Mouse (Mus musculus): ENCODE measurements around the gene Alyref. TPM values are rescaled to one million over a fixed set of nuclear protein-coding genes. Genes with fewer than 3 reads are reported as not detected.

Alyref gene
- polyA plus RNA-seq, 1 experiment from 2014 or later: 333 TPM

DNA sequence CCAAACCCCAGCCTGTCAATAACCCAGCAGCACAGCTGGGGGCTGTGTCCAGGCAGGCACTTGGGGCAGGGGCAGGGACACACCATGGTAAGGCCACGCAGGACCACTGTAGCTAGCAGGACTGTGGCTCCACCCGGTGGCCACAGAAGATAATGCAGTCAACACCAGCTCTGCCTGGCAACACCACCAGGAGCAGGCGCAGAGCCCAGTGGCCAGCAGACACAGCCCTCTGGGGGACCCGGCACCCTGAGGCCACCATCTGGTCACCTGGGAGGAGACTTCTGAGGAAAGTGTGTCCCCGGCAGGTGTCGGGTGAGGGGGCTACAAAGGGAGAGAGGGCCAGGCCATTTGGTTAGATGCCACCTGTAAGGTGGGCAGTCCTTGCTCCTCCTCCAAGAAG lies 14.6 kb upstream of the Alyref start:
- no peak for ATAC-seq (replicated peaks; ENCODE audit: insufficient number of reproducible peaks, low FRiP score, low TSS enrichment)
- no peak overlapping the region for H3K4me3 ChIP-seq (ENCODE audit: low read depth, low read length)

GRCm38 (mm10) chr11:120610477-120611046 lies 12.4 kb upstream of the Alyref start:
- ATAC-seq (replicated peaks; ENCODE audit: insufficient number of reproducible peaks, low FRiP score, low TSS enrichment): no peak
- peaks cover 19% of the 10 kb centered on the region for H3K36me3 ChIP-seq (ENCODE audit: control insufficient read depth, insufficient read depth, low read length)
- H3K4me2 ChIP-seq: no peak overlapping the region
- 87% methylated on average over 9 of the region's 9 CpGs for WGBS (ENCODE audit: insufficient replicate concordance)
- no peak overlapping the region for H3K9ac ChIP-seq (ENCODE audit: low read depth, low read length)
- no peaks in the 10 kb centered on the region for H3K9me3 ChIP-seq (replicated peaks; ENCODE audit: control insufficient read depth, low read length)
- peaks cover 24% of the 10 kb centered on the region for H3K4me1 ChIP-seq (ENCODE audit: control insufficient read depth, insufficient read depth, low read length)
- no peak overlapping the region for H3K4me3 ChIP-seq (ENCODE audit: low read depth, low read length)
- H3K27me3 ChIP-seq (ENCODE audit: control insufficient read depth, insufficient read depth, low read length): peaks cover 3% of the 10 kb centered on the region; the same call in 1 of the 2 replicates
- no peak overlapping the region for H3K27ac ChIP-seq (ENCODE audit: low read depth, low read length)

More for the DNA sequence above, 14.6 kb upstream of the Alyref start:
- peaks cover 29% of the 10 kb centered on the region for H3K4me1 ChIP-seq (ENCODE audit: control insufficient read depth, insufficient read depth, low read length)
- no peak overlapping the region for H3K4me2 ChIP-seq
- 40% methylated on average over 6 of the region's 6 CpGs for WGBS (ENCODE audit: insufficient replicate concordance)
- H3K27me3 ChIP-seq (ENCODE audit: control insufficient read depth, insufficient read depth, low read length): peaks cover under 1% of the 10 kb centered on the region; the same call in 1 of the 2 replicates
- H3K9ac ChIP-seq (ENCODE audit: low read depth, low read length): no peak overlapping the region
- no peaks in the 10 kb centered on the region for H3K9me3 ChIP-seq (replicated peaks; ENCODE audit: control insufficient read depth, low read length)
- no peak overlapping the region for H3K27ac ChIP-seq (ENCODE audit: low read depth, low read length)
- peaks cover 19% of the 10 kb centered on the region for H3K36me3 ChIP-seq (ENCODE audit: control insufficient read depth, insufficient read depth, low read length)

DNA sequence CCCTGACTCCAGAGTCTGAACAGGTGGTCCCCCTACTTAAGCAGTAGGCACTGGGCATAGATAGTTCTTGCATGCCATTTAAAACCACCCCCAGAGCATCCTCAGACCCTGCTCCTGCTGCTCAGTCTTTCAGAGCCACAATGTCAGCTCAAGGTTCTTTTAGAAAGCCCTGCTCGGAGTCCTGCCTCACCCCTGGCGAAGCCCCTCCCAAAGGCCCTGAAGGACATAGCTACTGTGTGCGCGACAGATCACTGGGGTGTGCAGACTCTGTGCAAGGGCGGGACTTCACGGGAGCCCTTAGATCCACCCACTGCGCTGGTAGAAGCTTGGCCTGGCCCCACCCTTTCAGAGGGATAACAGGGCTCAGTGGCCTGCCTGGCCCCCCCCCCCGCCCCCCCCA lies 11.1 kb upstream of the Alyref start:
- H3K4me3 ChIP-seq (ENCODE audit: low read depth, low read length): peak overlapping the region; percentile 43; the same call in 1 of the 2 replicates
- peaks cover 24% of the 10 kb centered on the region for H3K4me1 ChIP-seq (ENCODE audit: control insufficient read depth, insufficient read depth, low read length)
- ATAC-seq (replicated peaks; ENCODE audit: insufficient number of reproducible peaks, low FRiP score, low TSS enrichment): peak; percentile 80
- H3K9ac ChIP-seq (ENCODE audit: low read depth, low read length): peak overlapping the region; percentile 74
- H3K27me3 ChIP-seq (ENCODE audit: control insufficient read depth, insufficient read depth, low read length): peaks cover 3% of the 10 kb centered on the region; the same call in 1 of the 2 replicates
- H3K27ac ChIP-seq (ENCODE audit: low read depth, low read length): peak overlapping the region; percentile 50; the same call in 1 of the 2 replicates
- WGBS (ENCODE audit: insufficient replicate concordance): 37% methylated on average over 7 of the region's 8 CpGs
- no peaks in the 10 kb centered on the region for H3K9me3 ChIP-seq (replicated peaks; ENCODE audit: control insufficient read depth, low read length)
- peak overlapping the region; percentile 87 for H3K4me2 ChIP-seq
- peaks cover 23% of the 10 kb centered on the region for H3K36me3 ChIP-seq (ENCODE audit: control insufficient read depth, insufficient read depth, low read length)

DNA sequence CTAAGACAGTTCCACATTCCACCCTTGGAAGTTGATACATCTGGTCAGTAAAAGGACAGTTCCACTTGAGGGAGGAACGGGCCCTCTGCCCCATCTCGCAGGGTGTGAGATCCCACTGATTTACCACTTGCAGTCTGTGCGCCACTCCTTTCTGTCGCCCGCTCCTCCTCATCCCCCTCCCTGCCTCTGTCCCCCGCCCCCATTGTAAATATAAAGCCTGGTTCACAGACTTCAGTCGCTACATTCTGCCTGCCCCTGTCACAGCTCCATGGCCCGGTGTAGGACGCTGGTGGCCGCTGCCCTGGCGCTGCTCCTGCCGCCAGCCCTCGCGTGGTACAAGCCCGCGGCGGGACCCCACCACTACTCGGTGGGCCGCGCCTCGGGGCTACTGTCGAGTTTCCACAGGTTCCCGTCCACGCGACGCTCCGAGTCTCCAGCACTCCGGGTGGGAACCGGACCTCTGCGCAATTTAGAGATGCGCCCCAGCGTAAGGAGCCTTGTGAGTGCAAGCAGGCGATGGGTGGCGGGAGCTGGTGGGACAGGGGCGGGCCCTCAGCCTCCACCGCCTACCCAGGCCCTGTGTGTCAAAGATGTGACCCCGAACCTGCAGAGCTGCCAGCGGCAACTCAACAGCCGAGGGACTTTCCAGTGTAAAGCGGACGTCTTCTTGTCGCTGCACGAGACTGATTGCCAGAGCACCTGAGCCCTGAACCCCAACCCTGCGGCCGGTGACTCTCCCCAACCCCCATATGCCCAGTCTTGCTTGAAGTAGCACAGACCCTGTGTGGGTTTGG lies 10.3 kb upstream of the Alyref start, which contains the start of gene Npb:
TSS of gene Npb (plus strand) at position 237 of the 794 bp plus-strand sequence.
- no peak for ATAC-seq (replicated peaks; ENCODE audit: insufficient number of reproducible peaks, low FRiP score, low TSS enrichment)
- Histone ChIP-seq H3K4me2 (peak within 1 kb of the TSS; percentile 87), H3K4me3 (ENCODE audit: low read depth, low read length) (peak within 1 kb of the TSS; percentile 43), H3K36me3 (ENCODE audit: control insufficient read depth, insufficient read depth, low read length) (peaks cover 23% of the 10 kb centered on the region), H3K27ac (ENCODE audit: low read depth, low read length) (peak within 1 kb of the TSS; percentile 50; the same call in 1 of the 2 replicates), H3K27me3 (ENCODE audit: control insufficient read depth, insufficient read depth, low read length) (peaks cover 3% of the 10 kb centered on the region; the same call in 1 of the 2 replicates), H3K9me3 (replicated peaks; ENCODE audit: control insufficient read depth, low read length) (no peaks in the 10 kb centered on the region), H3K9ac (ENCODE audit: low read depth, low read length) (peak within 1 kb of the TSS; percentile 74), H3K4me1 (ENCODE audit: control insufficient read depth, insufficient read depth, low read length) (peaks cover 24% of the 10 kb centered on the region)
- WGBS (ENCODE audit: insufficient replicate concordance): 4% methylated on average over 45 of the region's 45 CpGs

GRCm38 (mm10) chr11:120606764-120607163 lies 8.6 kb upstream of the Alyref start:
- no peak for ATAC-seq (replicated peaks; ENCODE audit: insufficient number of reproducible peaks, low FRiP score, low TSS enrichment)
- Histone ChIP-seq H3K27me3 (ENCODE audit: control insufficient read depth, insufficient read depth, low read length) (peaks cover 3% of the 10 kb centered on the region; the same call in 1 of the 2 replicates), H3K27ac (ENCODE audit: low read depth, low read length) (no peak overlapping the region), H3K9ac (ENCODE audit: low read depth, low read length) (no peak overlapping the region), H3K9me3 (replicated peaks; ENCODE audit: control insufficient read depth, low read length) (no peaks in the 10 kb centered on the region), H3K4me3 (ENCODE audit: low read depth, low read length) (no peak overlapping the region), H3K4me1 (ENCODE audit: control insufficient read depth, insufficient read depth, low read length) (peaks cover 24% of the 10 kb centered on the region), H3K36me3 (ENCODE audit: control insufficient read depth, insufficient read depth, low read length) (peaks cover 12% of the 10 kb centered on the region), H3K4me2 (no peak overlapping the region)
- WGBS (ENCODE audit: insufficient replicate concordance): 72% methylated on average over 4 of the region's 4 CpGs

DNA sequence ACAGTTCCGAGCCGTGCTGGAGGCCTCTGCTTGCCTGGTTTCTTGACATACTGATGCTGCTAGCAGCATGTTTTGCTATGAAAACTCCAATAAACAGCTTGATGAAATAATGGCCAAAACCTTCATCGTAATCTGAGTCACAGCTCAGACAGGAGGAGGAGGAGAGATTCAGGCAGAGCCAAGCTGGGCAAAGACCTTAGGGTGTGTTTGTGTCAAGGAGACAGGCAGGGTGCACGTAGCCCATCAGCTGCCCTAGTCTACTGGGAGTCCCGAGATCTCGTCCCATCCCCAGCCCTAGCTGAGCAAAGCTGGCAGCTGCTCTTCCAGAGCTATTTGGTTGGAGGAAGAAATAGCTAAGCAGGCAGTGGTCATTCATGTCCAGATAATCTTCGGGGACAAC lies 7.5 kb upstream of the Alyref start:
- H3K36me3 ChIP-seq (ENCODE audit: control insufficient read depth, insufficient read depth, low read length): peaks cover 8% of the 10 kb centered on the region
- H3K27me3 ChIP-seq (ENCODE audit: control insufficient read depth, insufficient read depth, low read length): peaks cover 3% of the 10 kb centered on the region; the same call in 1 of the 2 replicates
- H3K4me2 ChIP-seq: no peak overlapping the region
- H3K9me3 ChIP-seq (replicated peaks; ENCODE audit: control insufficient read depth, low read length): no peaks in the 10 kb centered on the region
- no peak for ATAC-seq (replicated peaks; ENCODE audit: insufficient number of reproducible peaks, low FRiP score, low TSS enrichment)
- H3K27ac ChIP-seq (ENCODE audit: low read depth, low read length): no peak overlapping the region
- H3K4me3 ChIP-seq (ENCODE audit: low read depth, low read length): no peak overlapping the region
- H3K4me1 ChIP-seq (ENCODE audit: control insufficient read depth, insufficient read depth, low read length): peaks cover 24% of the 10 kb centered on the region
- WGBS (ENCODE audit: insufficient replicate concordance): 89% methylated on average over 7 of the region's 7 CpGs
- H3K9ac ChIP-seq (ENCODE audit: low read depth, low read length): no peak overlapping the region

GRCm38 (mm10) chr11:120603545-120603944 lies 5.4 kb upstream of the Alyref start:
- H3K4me2 ChIP-seq: peak overlapping the region; percentile 22; the same call in 1 of the 2 replicates
- H3K9ac ChIP-seq (ENCODE audit: low read depth, low read length): no peak overlapping the region
- 80% methylated on average over 2 of the region's 2 CpGs for WGBS (ENCODE audit: insufficient replicate concordance)
- peaks cover 3% of the 10 kb centered on the region; the same call in 1 of the 2 replicates for H3K27me3 ChIP-seq (ENCODE audit: control insufficient read depth, insufficient read depth, low read length)
- peaks cover 7% of the 10 kb centered on the region for H3K36me3 ChIP-seq (ENCODE audit: control insufficient read depth, insufficient read depth, low read length)
- H3K4me3 ChIP-seq (ENCODE audit: low read depth, low read length): no peak overlapping the region
- H3K4me1 ChIP-seq (ENCODE audit: control insufficient read depth, insufficient read depth, low read length): peaks cover 12% of the 10 kb centered on the region
- H3K27ac ChIP-seq (ENCODE audit: low read depth, low read length): no peak overlapping the region
- ATAC-seq (replicated peaks; ENCODE audit: insufficient number of reproducible peaks, low FRiP score, low TSS enrichment): no peak
- no peaks in the 10 kb centered on the region for H3K9me3 ChIP-seq (replicated peaks; ENCODE audit: control insufficient read depth, low read length)

DNA sequence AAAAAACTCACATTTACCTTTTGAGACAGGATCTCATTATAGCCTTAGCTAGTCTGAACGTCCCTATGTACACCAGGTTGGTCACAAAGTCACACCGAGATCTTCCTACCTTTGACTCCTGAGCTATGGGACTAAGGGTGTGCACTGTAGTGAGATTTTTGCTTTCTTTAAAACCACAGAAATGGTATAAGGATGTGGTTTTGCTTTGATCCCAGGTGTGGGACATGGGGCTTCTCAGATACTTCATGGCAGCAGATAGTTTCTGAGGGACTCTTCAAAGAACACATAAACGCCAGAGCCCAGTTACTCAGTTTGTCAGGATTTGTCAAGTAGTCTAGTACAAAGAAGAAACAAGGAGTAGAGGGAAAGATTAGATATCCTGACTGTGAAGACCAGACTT lies 2.6 kb upstream of the Alyref start:
- ATAC-seq (replicated peaks; ENCODE audit: insufficient number of reproducible peaks, low FRiP score, low TSS enrichment): no peak
- peaks cover 16% of the 10 kb centered on the region for H3K36me3 ChIP-seq (ENCODE audit: control insufficient read depth, insufficient read depth, low read length)
- H3K27me3 ChIP-seq (ENCODE audit: control insufficient read depth, insufficient read depth, low read length): no peaks in the 10 kb centered on the region
- H3K9me3 ChIP-seq (replicated peaks; ENCODE audit: control insufficient read depth, low read length): no peaks in the 10 kb centered on the region
- no peak overlapping the region for H3K27ac ChIP-seq (ENCODE audit: low read depth, low read length)
- no peak overlapping the region for H3K4me3 ChIP-seq (ENCODE audit: low read depth, low read length)
- H3K4me2 ChIP-seq: no peak overlapping the region
- no peak overlapping the region for H3K9ac ChIP-seq (ENCODE audit: low read depth, low read length)
- peaks cover 12% of the 10 kb centered on the region for H3K4me1 ChIP-seq (ENCODE audit: control insufficient read depth, insufficient read depth, low read length)
- 92% methylated on average over 3 of the region's 3 CpGs for WGBS (ENCODE audit: insufficient replicate concordance)
